Mouse (Mus musculus): ENCODE data around the gene Hdac1.

GRCm38 (mm10) chr4:129571551-129572084, 29.1 kb upstream of the Hdac1 start:
- TF ChIP-seq POLR2A (IDR thresholded peaks at IDR 0.05; ENCODE audit: low read depth, low read length) (no peak), CTCF (IDR thresholded peaks at IDR 0.05; ENCODE audit: borderline replicate concordance, insufficient read depth, low read length) (no peak)

All from embryonic fibroblast, embryonic 13.5 days (primary cell).